Mouse (Mus musculus) megakaryocyte-erythroid progenitor cell, adult 5-6 weeks (primary cell): ENCODE measurements at regions not wholly inside any gene's neighbourhood (a gene's known extent, or its start where the extent isn't known, plus 50 kb on each side); places are given as distances from the start of the nearest gene placed in this dataset.
A peak's percentile ranks its signal among the peaks of the same experiment; 100 is the strongest.

Source experiments
- ATAC-seq: replicated peaks from 2 replicates; pipeline ENCODE4 v1.8.0; 2016; ENCODE audit warnings: mild to moderate bottlenecking, inconsistent platforms; ENCODE audit not compliant: severe bottlenecking, poor library complexity, low FRiP score, low TSS enrichment

DNA sequence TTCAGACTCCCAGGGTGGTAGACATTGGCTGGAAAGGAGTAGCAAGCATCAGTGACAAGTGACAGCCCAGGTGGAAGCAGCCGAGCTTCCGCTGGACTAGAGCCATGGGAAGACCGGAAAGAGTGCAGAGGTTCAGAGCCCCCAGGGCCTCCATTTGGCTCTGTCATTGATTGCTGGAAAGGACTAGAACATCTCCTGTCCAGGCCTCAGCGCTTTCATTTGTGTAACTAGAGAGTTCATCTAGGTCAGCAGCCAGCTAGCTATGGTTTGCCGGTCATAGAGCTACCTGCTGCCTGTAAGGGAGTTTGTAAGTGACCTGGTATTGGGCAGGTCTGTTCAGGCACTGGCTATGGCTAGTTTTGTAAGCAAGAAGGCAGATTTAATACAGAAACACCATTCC lies 134.3 kb downstream of the Gm10260 start:
- ATAC-seq, result no peak

DNA sequence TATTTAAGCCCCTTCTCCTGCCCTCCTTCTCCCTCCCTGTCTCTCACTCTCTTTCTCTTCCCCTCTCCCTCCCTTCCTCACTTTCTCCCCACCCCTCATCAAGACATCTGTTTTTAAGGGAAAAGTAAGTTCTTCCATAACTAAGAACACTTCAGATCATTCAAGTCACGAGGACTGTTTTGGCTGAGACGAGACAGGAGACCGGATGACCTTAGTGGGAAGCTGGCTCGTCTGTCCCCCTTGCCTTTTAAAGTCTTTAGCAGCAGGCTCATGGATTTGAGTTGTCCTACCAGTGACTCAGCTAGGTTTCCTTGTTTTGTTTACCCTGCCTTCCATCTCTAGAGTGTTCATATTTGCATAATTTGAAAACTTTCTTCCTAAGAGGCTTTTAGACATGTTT lies 135.0 kb downstream of the Gm10260 start:
- ATAC-seq, result no peak

DNA sequence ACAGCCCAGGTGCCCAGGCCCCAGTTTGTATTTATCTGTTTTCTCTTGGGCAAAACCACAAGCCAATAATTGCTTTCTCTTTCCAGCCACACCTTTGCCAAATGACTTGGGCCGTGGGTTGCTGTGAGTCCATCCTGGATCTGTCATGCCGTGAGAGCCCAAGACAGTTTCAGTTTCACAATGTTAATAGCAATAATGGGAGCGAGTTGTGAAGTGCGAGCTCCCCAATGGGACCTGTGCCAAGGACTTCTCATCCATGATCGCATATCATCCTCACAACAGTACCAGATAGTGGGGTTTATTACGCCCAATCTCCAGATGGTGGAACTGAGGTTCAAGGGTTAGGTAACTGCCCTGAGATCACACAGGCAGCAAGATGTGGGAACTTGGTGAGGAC lies 142.2 kb downstream of the Gm10260 start:
- ATAC-seq, result peak; percentile 40

DNA sequence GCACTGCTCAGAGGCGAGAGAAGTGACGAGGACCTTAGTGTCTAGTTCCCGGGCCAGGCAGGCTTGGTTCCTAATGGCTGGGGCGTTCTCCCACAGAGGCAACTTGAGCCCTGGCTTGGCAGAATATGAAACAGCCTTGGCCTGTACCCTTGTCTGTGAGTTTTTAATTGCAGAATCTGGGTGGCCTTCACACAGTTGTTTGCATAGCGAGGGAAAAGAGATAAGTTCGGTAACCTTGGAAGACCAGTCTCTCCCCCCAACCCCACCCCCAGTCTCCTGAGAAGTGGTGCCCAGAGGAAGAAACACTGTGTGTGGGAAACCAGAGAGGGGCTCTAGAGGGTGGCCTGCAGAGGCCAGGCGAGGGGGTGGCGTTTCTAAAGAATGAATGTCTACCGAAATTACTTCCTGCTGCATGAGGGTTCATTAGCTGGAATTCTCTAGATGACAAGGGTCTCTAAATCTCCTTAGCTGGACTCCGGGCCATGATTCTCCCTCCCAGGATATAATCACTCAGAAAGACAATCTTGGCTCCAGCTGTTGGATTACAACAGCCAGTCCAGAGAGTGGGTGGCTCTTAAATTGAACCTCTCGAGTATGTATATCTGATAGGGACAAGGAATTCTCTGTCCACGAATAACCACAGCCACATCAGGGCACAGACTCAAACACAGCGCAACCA lies 142.8 kb downstream of the Gm10260 start:
- ATAC-seq, result peak; percentile 42

DNA sequence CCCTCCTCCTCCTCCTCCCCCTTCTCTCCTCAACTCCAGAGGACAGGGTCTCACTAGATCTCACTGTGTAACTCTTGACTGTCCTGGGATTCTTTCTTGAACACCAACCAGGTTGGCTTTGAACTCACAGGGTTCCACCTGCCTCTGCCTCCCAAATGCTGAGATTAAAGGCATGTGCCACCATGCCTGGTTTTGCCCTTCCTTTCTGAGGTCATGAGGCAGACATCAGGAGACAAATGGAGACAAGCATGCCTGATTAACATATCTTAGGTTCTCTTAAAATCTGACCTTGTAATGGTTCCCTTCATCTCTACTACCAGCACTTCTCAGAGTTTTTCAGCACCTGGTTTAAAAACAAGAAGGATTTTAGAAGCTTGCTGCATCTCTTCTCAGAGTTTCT lies 143.5 kb downstream of the Gm10260 start:
- no peak for ATAC-seq

DNA sequence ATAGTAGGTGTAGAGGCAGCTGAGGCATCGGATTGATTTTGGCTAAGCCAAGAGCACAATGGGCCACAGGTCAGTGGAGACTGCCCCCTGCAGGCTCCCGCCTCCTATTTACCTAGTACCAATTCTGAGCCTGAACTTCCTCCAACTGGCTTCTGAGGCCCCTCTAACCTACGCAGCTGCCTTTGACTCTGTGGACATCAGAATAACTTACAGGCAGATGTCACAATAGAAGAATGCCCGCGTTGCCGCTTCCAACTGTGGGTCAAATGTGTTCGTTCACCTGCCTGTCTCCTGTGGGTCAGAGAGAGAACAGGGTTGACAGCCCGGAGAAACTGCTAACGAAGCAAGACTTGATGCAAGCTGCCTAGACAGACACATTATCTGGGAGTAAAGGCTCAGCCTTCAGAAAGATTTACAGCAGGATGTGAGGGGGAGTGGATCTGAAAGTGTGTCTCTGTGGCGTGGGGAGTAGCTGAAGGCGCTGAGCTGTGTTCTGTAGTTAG lies 153.2 kb downstream of the Gm10260 start:
- peak; percentile 79 for ATAC-seq

DNA sequence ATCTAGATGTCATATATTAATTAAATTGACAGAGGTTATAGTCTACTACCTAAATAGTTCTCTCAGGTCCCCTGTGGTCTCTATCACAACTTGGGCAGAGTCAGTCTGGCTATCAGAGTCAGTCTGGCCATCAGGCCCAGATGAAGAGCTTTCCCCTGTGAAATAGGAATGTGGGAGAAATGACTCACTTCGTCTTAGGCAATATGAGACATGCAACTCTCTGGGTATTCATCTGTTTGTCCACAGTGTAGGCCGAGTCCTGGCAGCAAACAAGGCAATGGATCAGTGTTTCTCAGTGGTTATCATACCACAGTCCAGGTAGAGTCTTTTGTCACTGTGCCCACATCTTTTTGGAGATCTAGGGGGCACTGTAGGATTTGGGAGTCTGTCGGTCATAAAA lies 156.0 kb downstream of the Gm10260 start:
- ATAC-seq, result no peak

DNA sequence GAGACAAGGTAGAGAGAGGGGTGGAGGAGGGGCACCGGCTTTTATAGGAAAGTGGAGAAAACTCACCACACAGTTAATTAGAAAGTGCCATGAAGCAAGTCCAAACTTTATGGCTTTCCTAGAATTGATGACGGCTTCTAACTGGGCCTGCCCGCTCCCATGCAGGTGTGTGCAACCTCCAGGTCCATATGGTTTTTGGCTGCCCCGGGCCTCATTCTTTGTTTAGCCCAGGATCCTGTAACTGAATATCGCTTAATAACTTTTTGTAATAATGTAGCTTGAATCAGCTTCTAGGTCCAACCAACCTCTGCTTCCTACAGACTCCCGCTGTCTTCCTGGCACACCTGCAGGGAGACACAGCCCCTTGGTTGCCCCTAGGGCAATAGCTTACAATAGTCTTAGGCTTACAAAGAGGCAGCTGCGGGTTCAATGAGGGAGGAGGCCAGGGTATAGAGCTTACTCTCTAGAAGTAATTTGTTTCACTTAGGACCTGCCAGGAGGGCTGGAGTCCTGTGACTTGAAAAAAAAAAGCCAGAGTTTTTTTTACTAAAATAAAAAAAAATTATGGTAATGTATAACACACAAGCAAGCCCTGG lies 159.2 kb downstream of the Gm10260 start:
- no peak for ATAC-seq

DNA sequence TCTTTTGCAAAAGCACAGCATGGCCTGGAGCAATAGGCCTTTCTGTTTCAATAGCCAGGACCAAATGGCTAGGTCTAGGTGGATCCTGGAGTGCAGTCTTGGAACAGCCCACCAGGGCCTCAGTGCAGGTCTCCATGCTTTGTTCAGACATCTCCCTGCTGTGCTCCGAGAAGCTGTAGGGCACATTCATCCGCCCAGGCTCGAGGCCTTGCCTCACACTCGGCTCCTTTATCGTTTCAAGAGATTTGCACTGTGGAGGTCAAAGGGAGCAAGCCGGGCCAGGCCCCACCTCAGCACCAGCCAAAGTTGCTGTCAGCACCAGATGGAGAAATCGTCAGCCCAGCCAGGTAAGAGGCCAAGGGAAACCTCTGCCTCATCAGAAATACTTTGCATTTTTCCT lies 160.3 kb downstream of the Gm10260 start:
- no peak for ATAC-seq

DNA sequence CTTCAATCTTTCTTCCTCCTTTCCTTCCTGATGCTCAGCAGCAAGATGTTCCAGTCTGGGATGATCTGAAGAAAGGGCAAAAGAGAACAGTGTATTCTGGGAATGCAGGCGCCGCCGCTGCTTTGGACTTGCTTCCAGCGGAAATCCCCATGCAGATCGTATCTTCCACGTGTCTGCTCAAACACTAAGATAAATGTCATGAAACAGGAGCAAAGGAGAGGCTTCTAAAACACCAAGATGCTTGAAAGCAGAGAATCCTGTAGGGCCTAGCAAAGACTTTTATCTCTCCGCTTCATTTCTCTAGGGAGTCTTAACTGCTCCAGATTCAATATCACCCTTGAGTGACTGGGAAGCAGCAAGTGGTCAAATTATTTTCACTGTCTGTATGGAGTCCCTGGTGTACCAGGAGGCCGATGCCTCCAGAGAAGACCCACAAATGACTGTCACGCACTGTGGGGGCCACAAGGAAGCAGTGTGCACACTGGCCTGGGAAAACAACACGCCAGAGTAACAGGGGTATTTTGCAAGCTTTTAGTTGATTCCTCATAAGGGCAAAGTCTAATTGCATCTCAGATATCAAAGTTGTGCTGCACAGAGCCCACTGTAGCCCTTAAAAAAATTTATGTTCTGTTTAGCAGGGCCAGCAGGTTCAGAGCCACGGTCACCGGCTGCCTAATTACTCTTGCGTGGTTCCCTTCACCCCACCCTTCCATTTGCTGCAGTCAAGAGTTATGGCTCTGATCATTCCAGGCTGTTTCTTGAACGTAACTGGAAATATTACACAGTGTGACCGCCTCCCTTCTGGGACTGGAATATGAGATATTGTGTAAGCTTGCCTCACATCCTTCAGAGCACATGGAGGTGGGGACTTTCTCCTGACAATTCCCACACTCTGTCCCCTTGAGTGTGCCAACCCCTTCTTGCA lies 161.7 kb downstream of the Gm10260 start:
- ATAC-seq, result no peak

DNA sequence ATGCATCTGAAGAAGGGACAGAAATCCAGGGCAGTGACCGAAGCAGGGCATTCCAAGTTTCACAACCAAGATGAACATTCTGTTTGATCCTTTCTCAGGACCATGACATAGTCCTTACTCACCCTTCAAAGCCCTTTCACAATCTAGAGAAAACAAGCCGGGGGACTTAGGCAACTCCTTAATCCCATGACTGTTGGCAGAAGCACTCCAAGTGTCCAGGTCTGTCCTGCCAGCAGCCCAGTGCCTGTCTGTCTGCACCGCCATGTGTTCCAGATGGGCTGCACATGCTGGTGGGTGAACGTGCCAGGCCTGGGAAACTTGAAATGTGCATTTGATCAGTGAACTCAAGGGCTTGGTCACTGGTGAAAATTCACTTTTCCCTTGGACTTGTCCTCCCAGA lies 165.6 kb downstream of the Gm10260 start:
- no peak for ATAC-seq

DNA sequence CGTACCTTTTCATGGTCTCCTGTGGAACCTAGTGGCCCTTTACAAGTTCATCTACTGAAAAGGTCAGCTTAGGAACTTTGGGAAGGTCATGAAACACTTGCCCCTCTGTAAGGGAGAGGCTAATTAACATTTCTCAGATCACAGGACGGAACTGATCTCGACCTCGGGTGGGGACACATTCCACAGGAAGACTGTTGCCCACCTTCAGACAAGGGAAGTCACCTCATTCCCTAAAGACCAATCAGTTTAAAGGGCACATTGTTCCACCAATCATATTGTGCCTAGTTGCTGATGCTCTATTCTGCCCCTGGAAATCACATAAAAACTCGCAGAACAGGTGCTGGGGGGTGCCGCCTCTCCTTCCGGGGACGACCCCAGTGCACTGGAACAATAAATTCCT lies 170.8 kb downstream of the Gm10260 start:
- ATAC-seq, result no peak

DNA sequence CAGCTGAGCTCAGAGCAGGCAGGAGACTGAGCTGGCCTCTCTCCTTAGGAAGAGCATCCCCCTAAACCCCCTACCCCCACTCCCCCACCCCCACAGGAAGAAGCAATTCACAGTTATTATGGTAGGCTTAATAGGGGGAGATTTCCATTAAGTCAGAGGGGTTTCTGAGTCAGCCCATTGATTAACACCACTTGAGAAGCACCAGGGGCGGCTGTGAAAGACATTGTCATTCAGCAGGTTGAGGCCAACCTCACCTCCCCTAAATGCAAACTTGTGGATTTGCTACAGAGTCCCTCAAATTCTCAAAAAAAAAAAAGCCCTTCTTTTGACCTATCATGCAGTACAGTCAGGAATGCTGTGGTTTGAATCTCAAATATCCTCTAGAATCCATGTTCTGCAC lies 172.3 kb downstream of the Gm10260 start:
- ATAC-seq, result no peak

DNA sequence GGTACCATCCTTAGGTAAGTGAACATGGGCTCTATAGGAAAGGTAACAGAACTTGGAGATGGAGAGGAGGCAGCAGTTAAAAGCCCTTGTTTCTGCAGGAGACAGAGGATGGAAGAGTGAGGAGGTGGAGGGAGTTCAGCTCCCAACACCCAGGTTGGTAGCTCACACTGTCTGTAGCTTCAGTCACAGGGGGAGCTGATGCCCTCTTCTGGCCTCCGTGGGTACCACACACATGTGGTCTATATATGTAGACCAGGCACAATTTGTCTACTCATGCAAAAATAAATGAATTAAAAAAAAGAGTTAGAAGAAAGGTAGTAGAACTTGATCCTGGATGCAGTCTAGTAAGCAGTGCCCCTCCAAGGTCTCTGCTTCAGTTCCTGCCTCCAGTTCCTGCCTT lies 173.3 kb downstream of the Gm10260 start:
- ATAC-seq, result peak; percentile 75; the same call in 1 of the 2 replicates

DNA sequence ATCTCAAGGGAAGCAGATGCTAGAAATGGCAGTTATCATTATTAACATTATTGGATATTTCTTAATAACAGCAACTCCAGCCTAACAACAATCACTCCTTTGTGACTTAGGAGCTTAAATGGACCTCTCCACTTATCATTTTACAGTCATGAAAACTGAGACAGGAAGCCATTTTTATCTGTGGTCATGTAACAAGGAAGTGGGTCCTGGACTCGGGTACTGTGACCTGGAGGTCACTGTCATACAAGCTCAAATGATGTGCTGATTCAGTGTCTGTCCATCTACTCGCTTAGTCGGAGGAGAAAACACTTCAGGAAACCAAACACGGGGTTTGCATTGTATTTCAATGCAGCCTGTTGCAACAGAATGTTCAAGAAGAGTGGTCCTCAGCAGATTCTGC lies 176.4 kb downstream of the Gm10260 start:
- ATAC-seq, result no peak

DNA sequence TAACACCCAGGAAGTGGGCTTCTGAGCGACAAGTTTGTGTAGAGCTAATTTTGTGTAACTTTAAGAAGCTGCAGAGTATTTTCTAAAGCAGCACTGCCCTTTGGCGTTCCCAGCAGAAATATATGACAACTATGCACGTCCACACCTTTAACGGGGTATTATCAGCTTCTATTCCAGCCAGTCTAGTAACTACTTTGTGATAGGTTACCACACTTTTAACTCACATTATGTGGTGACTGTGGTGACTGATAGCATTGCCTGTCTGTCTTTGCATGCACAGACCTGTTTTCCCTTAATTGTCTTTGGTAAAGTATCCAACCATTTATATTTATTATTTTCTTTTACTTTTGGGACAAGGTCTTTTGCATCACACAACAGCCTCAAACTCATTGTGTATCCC lies 179.1 kb downstream of the Gm10260 start:
- ATAC-seq, result peak; percentile 74

DNA sequence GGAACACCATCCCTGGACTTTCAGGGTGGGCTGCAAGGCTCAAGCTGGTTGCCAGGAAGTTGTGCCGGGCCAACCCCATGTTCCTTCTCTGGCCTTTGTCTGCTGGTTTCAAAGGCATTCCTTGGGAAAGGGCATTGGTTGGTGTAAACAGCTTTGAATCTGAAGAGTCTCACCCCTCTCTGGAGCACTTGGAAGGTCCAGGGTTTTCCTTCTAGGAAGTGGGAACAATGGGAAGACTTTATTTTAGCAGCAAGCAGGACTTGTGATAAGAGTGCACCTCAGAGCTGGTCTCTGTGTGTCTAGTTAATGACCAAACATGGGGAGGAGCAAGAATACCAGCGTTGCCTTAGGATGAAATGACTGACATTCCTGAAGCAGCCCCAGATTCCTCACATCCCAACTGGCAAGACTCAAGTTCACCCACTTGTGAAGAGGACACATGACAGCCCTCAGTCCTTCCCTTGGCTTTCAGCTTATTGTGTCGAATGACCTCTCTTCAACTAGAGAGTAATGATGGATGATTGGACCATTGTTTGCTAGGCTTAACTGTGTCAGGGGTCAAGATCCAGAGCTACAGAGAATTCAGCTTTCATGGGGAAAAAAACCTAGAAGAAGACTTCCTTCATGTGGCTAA lies 180.1 kb downstream of the Gm10260 start:
- no peak for ATAC-seq

DNA sequence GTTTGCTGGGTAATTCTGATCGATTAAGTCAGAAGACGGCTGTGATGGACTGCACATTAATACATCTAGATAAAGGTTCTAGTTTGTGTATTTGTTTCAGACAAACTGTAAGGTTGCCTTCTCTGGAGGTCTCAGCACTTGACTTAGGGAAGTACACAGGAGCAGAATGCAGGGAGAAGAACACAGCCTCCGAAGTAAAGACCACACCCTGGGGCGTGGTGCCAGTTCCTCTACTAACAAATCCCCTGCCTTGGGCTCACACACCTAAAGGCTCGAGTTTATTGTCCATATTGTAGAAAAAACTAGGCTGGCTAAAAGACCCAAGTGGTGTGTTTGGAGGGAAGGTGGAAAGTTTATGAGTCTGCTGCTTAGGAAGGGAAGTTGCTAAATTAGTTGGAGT lies 181.8 kb downstream of the Gm10260 start:
- ATAC-seq, result no peak

DNA sequence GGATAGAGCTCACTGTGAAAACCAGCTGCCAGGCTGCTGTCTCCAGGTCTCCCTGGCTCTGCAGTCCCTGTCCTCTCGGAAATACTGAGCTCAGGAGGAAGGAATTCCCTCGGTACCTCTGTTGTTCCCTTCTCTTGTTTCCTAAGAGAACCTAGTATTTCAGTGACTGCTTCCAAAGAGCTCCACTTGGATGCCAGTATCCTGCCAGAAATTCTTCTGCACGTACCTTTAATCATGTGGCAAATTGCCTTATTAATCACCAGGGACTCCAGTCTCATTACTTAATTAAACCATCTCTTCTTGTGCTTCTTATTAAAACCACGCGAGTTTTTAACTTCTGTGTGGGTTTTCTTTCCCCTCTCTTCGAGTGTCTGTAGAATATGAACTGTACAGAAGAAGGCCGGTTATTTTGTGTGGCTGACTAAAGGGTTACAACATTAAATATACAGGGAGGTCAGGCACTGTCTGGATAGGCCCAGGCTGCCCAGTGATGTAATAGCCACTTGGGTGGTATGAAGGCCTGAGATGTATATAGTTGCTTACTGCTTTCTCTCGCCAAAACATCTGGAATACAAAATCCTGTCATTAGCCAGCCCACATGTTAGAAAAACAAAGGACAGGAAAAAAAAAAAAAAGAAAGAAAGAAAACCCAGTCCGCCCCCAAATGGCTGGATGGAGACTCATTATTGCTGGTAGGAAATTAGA lies 183.2 kb downstream of the Gm10260 start:
- ATAC-seq, result no peak
